ENCODE assay signal across 26 mouse cellular contexts in genomic region chr4:43248909-43249308, GRCm38 (mm10). TPM values are rescaled to one million over a fixed set of nuclear protein-coding genes. Genes with fewer than 3 reads are reported as not detected.
DNase-seq lines count a peak whose midpoint lies in the region; ATAC-seq lines count a peak whose summit lies in the region.
"Had no signal": no experiment of that assay in that cellular context is flagged by ENCODE, and none has a peak within 500 bp of the region (broad histone marks: within the 10 kb centered on the region; RNA-seq: fewer than 3 reads in every experiment).

No protein-coding gene starts in this region.

- intact Hi-C loops in left cerebral cortex, postnatal 25 days (cut with DNase I): loop anchor here (5.0 kb wide), 2 partner anchors 42 to 192 kb away; partner anchors contain the start of gene Unc13b
- intact Hi-C loops in heart, postnatal 14 days (cut with DNase I): no loop called here

- H3K9me3 ChIP-seq in hindbrain, embryonic 11.5 days (ENCODE audit: control insufficient read depth, low read length): no peaks in the 10 kb centered on the region
- H3K9me3 ChIP-seq in hindbrain, embryonic 16.5 days (ENCODE audit: control insufficient read depth, low read length): no peaks in the 10 kb centered on the region
- no peaks in the 10 kb centered on the region for H3K9me3 ChIP-seq in kidney, embryonic 14.5 days (ENCODE audit: control insufficient read depth, low read length)
- H3K9me3 ChIP-seq: embryonic facial prominence, embryonic 13.5 days; heart, embryonic 10.5 days; hindbrain, embryonic 15.5 days; kidney, embryonic 15.5 days; limb, embryonic 12.5 days; liver, embryonic 13.5 days; neural tube, embryonic 13.5 days had no signal

- no peak for DNase-seq in hindbrain, embryonic 11.5 days (ENCODE audit: low spot score)
- DNase-seq in retina, postnatal 1 day: peak; percentile 32
- DNase-seq in retina, embryonic 14.5 days (ENCODE audit: low spot score): no peak
- peak; percentile 79 for DNase-seq in brain, adult 2 months (ENCODE audit: low read depth, low spot score)
- peak; percentile 23 to 88 for DNase-seq in left cerebral cortex, postnatal 25 days (ENCODE audit: low spot score in 2 of 2)
- DNase-seq in heart, postnatal 14 days: no peak
- DNase-seq: adrenal gland, postnatal 14 days; cerebellum, adult 11 months; cerebellum, postnatal 14 days; heart, postnatal 10 days; kidney, postnatal 4 days; liver, embryonic 13.5 days; lung, embryonic 14.5 days; lung, postnatal 36 days; thymus, postnatal 4 days had no signal

- ATAC-seq in hindbrain, embryonic 11.5 days (ENCODE audit: low FRiP score): no peak
- ATAC-seq in hindbrain, embryonic 16.5 days: no peak
- no peak for ATAC-seq in kidney, embryonic 14.5 days (ENCODE audit: low FRiP score, low TSS enrichment)
- ATAC-seq: CD4-positive, CD25-positive, alpha-beta regulatory T cell, adult 4 months; intestine, embryonic 16.5 days had no signal

- H3K4me3 ChIP-seq in hindbrain, embryonic 11.5 days (ENCODE audit: low read depth, low read length): no peak overlapping the region
- no peak overlapping the region for H3K4me3 ChIP-seq in hindbrain, embryonic 16.5 days (ENCODE audit: low read length)
- no peak overlapping the region for H3K4me3 ChIP-seq in kidney, embryonic 14.5 days (ENCODE audit: low read length)
- H3K4me3 ChIP-seq: embryonic facial prominence, embryonic 13.5 days; heart, embryonic 10.5 days; hindbrain, embryonic 15.5 days; kidney, embryonic 15.5 days; limb, embryonic 12.5 days; liver, embryonic 13.5 days; neural tube, embryonic 13.5 days had no signal

- H3K27ac ChIP-seq in hindbrain, embryonic 11.5 days (ENCODE audit: low read depth, low read length): peak overlapping the region; percentile 51; the same call in 1 of the 2 replicates
- H3K27ac ChIP-seq in hindbrain, embryonic 16.5 days (ENCODE audit: low read depth, low read length): no peak overlapping the region
- H3K27ac ChIP-seq in kidney, embryonic 14.5 days (ENCODE audit: low read depth, low read length): no peak overlapping the region
- H3K27ac ChIP-seq: embryonic facial prominence, embryonic 13.5 days; hindbrain, embryonic 15.5 days; kidney, embryonic 15.5 days; limb, embryonic 12.5 days; liver, embryonic 13.5 days; neural tube, embryonic 13.5 days had no signal

- 66% methylated on average over 2 of the region's 2 CpGs for WGBS in hindbrain, embryonic 11.5 days
- 76% methylated on average over 2 of the region's 2 CpGs for WGBS in hindbrain, embryonic 16.5 days
- 82% methylated on average over 2 of the region's 2 CpGs for WGBS in kidney, embryonic 14.5 days

- no peaks in the 10 kb centered on the region for H3K27me3 ChIP-seq in hindbrain, embryonic 11.5 days (ENCODE audit: control insufficient read depth, insufficient read depth, low read length)
- H3K27me3 ChIP-seq in hindbrain, embryonic 16.5 days (replicated peaks; ENCODE audit: control insufficient read depth, insufficient read depth, low read length): no peaks in the 10 kb centered on the region
- H3K27me3 ChIP-seq in kidney, embryonic 14.5 days (ENCODE audit: control insufficient read depth, insufficient read depth, low read length): no peaks in the 10 kb centered on the region
- H3K27me3 ChIP-seq: embryonic facial prominence, embryonic 13.5 days; hindbrain, embryonic 15.5 days; kidney, embryonic 15.5 days; limb, embryonic 12.5 days; liver, embryonic 13.5 days; neural tube, embryonic 13.5 days had no signal

- no peaks in the 10 kb centered on the region for H3K36me3 ChIP-seq in hindbrain, embryonic 11.5 days (ENCODE audit: control insufficient read depth, insufficient read depth, low read length)
- H3K36me3 ChIP-seq in hindbrain, embryonic 16.5 days (ENCODE audit: control insufficient read depth, insufficient read depth, low read length): peaks cover 13% of the 10 kb centered on the region
- H3K36me3 ChIP-seq in kidney, embryonic 14.5 days (ENCODE audit: control insufficient read depth, insufficient read depth, low read length): peaks cover 6% of the 10 kb centered on the region; the same call in 1 of the 2 replicates
- H3K36me3 ChIP-seq: embryonic facial prominence, embryonic 13.5 days; heart, embryonic 10.5 days; limb, embryonic 12.5 days; liver, embryonic 13.5 days had no signal

- H3K4me2 ChIP-seq in hindbrain, embryonic 11.5 days (replicated peaks; ENCODE audit: low read depth, low read length): no peak overlapping the region
- no peak overlapping the region for H3K4me2 ChIP-seq in hindbrain, embryonic 16.5 days (ENCODE audit: low read length)
- no peak overlapping the region for H3K4me2 ChIP-seq in kidney, embryonic 14.5 days (replicated peaks; ENCODE audit: low read depth, low read length)
- H3K4me2 ChIP-seq: embryonic facial prominence, embryonic 13.5 days; hindbrain, embryonic 15.5 days; kidney, embryonic 15.5 days; limb, embryonic 12.5 days; liver, embryonic 13.5 days; lung, embryonic 14.5 days; neural tube, embryonic 13.5 days had no signal

- no peak overlapping the region for H3K9ac ChIP-seq in hindbrain, embryonic 11.5 days (ENCODE audit: low read depth, low read length)
- no peak overlapping the region for H3K9ac ChIP-seq in hindbrain, embryonic 16.5 days (ENCODE audit: low read depth, low read length)
- H3K9ac ChIP-seq in kidney, embryonic 14.5 days (ENCODE audit: low read depth, low read length): no peak overlapping the region
- H3K9ac ChIP-seq: embryonic facial prominence, embryonic 13.5 days; hindbrain, embryonic 15.5 days; kidney, embryonic 15.5 days; limb, embryonic 12.5 days; liver, embryonic 13.5 days; lung, embryonic 14.5 days; neural tube, embryonic 13.5 days had no signal

- 0 out of 2 replicates have a peak, but pooled peaks cover 3% of the 10 kb centered on the region for H3K4me1 ChIP-seq in hindbrain, embryonic 11.5 days (replicated peaks; ENCODE audit: control insufficient read depth, insufficient read depth, low read length)
- no peaks in the 10 kb centered on the region for H3K4me1 ChIP-seq in hindbrain, embryonic 16.5 days (ENCODE audit: control insufficient read depth, insufficient read depth, low read depth, low read length)
- H3K4me1 ChIP-seq in kidney, embryonic 14.5 days (ENCODE audit: control insufficient read depth, insufficient read depth, low read length): no peaks in the 10 kb centered on the region
- H3K4me1 ChIP-seq: embryonic facial prominence, embryonic 13.5 days; hindbrain, embryonic 15.5 days; kidney, embryonic 15.5 days; limb, embryonic 12.5 days; liver, embryonic 13.5 days; neural tube, embryonic 13.5 days had no signal

RNA-seq across cellular contexts. Expression of gene Atp8b5, which starts 18.1 kb away (rescaled TPM):
- polyA plus RNA-seq in hindbrain, embryonic 11.5 days (2014; fragmentation: Nextera tagmentation; extraction: Ambion mirVana): 0.17 and 0.23 TPM in 2 replicates
- 0.60 and 1.2 TPM in 2 replicates for polyA plus RNA-seq in hindbrain, embryonic 16.5 days (2015; fragmentation: Nextera tagmentation; extraction: Ambion mirVana)
- total RNA-seq in left cerebral cortex, postnatal 25 days (2021): under 1 TPM; 0.23 to 0.46 TPM
- polyA plus RNA-seq in kidney, embryonic 14.5 days (2014; fragmentation: Nextera tagmentation; extraction: Ambion mirVana): 0.31 and 0.43 TPM in 2 replicates
- under 1 TPM in 1 of 2 experiments, not detected in 1; 0.10 TPM for total RNA-seq in heart, postnatal 14 days (2021)
- total RNA-seq: gastrocnemius, adult 18-20 months had no signal
- polyA plus RNA-seq: CD4-positive, CD25-positive, alpha-beta regulatory T cell, adult 4 months had no signal

Comparison
In these comparisons a context has a peak if more than half of its experiments do, and no peak if none do; other contexts are left out.
1. DNase-seq: peak in retina, postnatal 1 day (single experiment), brain, adult 2 months (single experiment) and left cerebral cortex, postnatal 25 days (2 of 2); none in hindbrain, embryonic 11.5 days (single experiment), retina, embryonic 14.5 days (single experiment) and heart, postnatal 14 days (0 of 2).